Mouse (Mus musculus): ENCODE data around the gene Gmeb1. TPM values are rescaled to one million over a fixed set of nuclear protein-coding genes. Genes with fewer than 3 reads are reported as not detected.
A peak's percentile ranks its signal among the peaks of the same experiment; 100 is the strongest.

Gmeb1 gene
- total RNA-seq (2012; rRNA removed) = 9.9 and 12.0 TPM in 2 replicates
- 10 to 100 TPM in 1 of 2 experiments, not detected in 1; 29.6 TPM for polyA plus RNA-seq (2012; ENCODE audit: insufficient read depth in 1 of 2, insufficient read length in 2 of 2, low read depth in 1 of 2, low replicate concordance in 2 of 2, missing spikeins in 1 of 2)

DNA sequence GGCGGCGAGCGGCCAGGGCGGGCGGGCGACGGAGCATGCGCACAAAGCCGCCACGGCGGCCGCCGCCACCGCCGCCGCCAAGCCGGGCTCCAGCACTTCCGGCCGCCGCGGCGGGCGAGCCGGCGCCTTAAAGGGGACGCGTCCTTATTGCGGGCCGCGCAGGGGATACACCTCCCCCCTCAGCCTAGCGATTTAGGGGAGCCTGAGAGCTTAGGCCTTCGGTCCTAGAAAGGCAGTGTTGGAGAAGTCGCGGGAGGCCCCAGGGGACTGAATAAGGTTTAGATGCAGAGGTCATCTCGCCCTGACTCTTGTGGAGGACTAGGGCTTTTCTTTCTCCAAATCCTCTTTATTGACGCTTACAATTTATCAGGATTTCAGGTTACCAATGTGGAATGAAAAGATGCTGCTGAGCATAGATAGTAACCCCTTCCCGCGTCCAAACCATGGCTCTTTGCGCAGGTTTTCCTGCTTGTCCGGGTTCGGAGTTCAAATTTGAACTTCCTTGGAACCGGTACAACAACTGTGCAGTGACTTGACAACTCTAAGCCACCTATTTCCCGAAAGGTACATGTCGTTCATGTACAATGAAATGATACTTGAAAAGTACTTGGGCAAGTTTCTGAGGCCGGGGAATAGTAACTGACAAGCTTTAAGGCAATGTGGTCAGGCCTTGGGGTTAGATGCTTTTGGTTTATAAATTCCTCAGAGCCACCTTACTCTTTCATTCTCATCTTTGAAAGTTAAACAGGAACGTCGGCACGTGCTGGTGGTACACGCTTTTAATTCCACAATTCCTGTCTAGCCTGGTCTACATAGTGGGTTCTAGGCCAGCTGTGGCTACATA is at the start of gene Gmeb1:
TSS of gene Gmeb1 (minus strand) at position 89 of the 844 bp plus-strand sequence.
- peaks cover 37% of the 10 kb centered on the region for H3K79me2 ChIP-seq (ENCODE audit: control insufficient read depth, insufficient read depth, low read length, poor library complexity)
- peak; percentile 89 for DNase-seq (ENCODE audit: low read depth, low spot score)
- peaks cover 9 to 16% of the 10 kb centered on the region in 2 experiments; a peak in 3 of 4 replicates for H3K4me1 ChIP-seq (ENCODE audit: control insufficient read depth in 1 of 2, insufficient read depth in 2 of 2, low read length in 2 of 2)
- no peak for TF ChIP-seq CTCF (IDR thresholded peaks at IDR 0.05 in 2 of 3, conservative IDR thresholded peaks at IDR 0.05 in 1 of 3; ENCODE audit: control insufficient read depth in 1 of 3, insufficient read depth in 1 of 3, low read depth in 2 of 3, low read length in 3 of 3, poor library complexity in 1 of 3, severe bottlenecking in 1 of 3)
- TF ChIP-seq POLR2AphosphoS2 (IDR thresholded peaks at IDR 0.05; ENCODE audit: low read length) = no peak; the same call in 1 of the 2 replicates
- TF ChIP-seq POLR2AphosphoS5 (IDR thresholded peaks at IDR 0.05; ENCODE audit: borderline replicate concordance, low read depth, low read length) = no peak
- peak; percentile 87; the same call in 1 of the 2 replicates for TF ChIP-seq BHLHE40 (IDR thresholded peaks at IDR 0.05; ENCODE audit: borderline replicate concordance, low read depth, low read length)
- TF ChIP-seq TBP (IDR thresholded peaks at IDR 0.05; ENCODE audit: low read depth, low read length) = peak; percentile 36; the same call in 1 of the 2 replicates
- TF ChIP-seq TAL1 (IDR thresholded peaks at IDR 0.05; ENCODE audit: low read length) = 0 out of 2 replicates have a peak, but pooled peaks have one; percentile 5
- no peak for TF ChIP-seq MAX (IDR thresholded peaks at IDR 0.05; ENCODE audit: low read length)
- peak; percentile 44; the same call in 1 of the 2 replicates for TF ChIP-seq NRF1 (IDR thresholded peaks at IDR 0.05; ENCODE audit: insufficient read depth, low read depth, low read length, poor library complexity, severe bottlenecking)
- 0 out of 2 replicates have a peak, but pooled peaks have one; percentile 8 for TF ChIP-seq ETS1 (IDR thresholded peaks at IDR 0.05; ENCODE audit: low read depth, low read length)
- TF ChIP-seq NELFE (IDR thresholded peaks at IDR 0.05; ENCODE audit: low read depth, low read length) = peak; percentile 35; the same call in 1 of the 2 replicates
- TF ChIP-seq ELF1 (IDR thresholded peaks at IDR 0.05; ENCODE audit: low read depth, low read length) = peak; percentile 70
- TF ChIP-seq POLR2A (IDR thresholded peaks at IDR 0.05; ENCODE audit: control insufficient read depth in 1 of 2, insufficient read depth in 1 of 2, low read depth in 1 of 2, low read length in 2 of 2, poor library complexity in 1 of 2) = peak in 1 of 2 experiments; percentile 53; a peak in 2 of 4 replicates
- TF ChIP-seq HCFC1 (IDR thresholded peaks at IDR 0.05; ENCODE audit: low read depth, low read length) = peak; percentile 65
- peak; percentile 79 for TF ChIP-seq MXI1 (IDR thresholded peaks at IDR 0.05; ENCODE audit: low read depth, low read length)
- peak; percentile 56 for TF ChIP-seq SIN3A (IDR thresholded peaks at IDR 0.05; ENCODE audit: low read length)
- TF ChIP-seq MYC (IDR thresholded peaks at IDR 0.05; ENCODE audit: low read depth, low read length) = peak; percentile 86; the same call in 1 of the 2 replicates
- TF ChIP-seq USF2 (IDR thresholded peaks at IDR 0.05; ENCODE audit: borderline replicate concordance in 1 of 2, insufficient read depth in 1 of 2, low read depth in 1 of 2, low read length in 2 of 2) = no peak
- TF ChIP-seq MEF2A (IDR thresholded peaks at IDR 0.05; ENCODE audit: extremely low read depth, insufficient replicate concordance, low read depth, low read length, poor library complexity, severe bottlenecking) = no peak
- no peak for TF ChIP-seq GATA1 (IDR thresholded peaks at IDR 0.05; ENCODE audit: low read depth, low read length)
- 0 out of 2 replicates have a peak, but pooled peaks have one; percentile 14 for TF ChIP-seq USF1 (IDR thresholded peaks at IDR 0.05; ENCODE audit: low read depth, low read length)
- TF ChIP-seq MAZ (IDR thresholded peaks at IDR 0.05; ENCODE audit: low read depth, low read length) = no peak
- TF ChIP-seq GABPA (IDR thresholded peaks at IDR 0.05; ENCODE audit: low read depth, low read length) = no peak
- TF ChIP-seq EP300 (IDR thresholded peaks at IDR 0.05; ENCODE audit: low read depth in 1 of 2, low read length in 2 of 2) = 0 out of 4 replicates have a peak, but pooled peaks of 1 of the 2 experiments have one; percentile 8
- TF ChIP-seq TCF12 (IDR thresholded peaks at IDR 0.05; ENCODE audit: low read depth, low read length) = 0 out of 2 replicates have a peak, but pooled peaks have one; percentile 10
- no peak for TF ChIP-seq MAFK (IDR thresholded peaks at IDR 0.05; ENCODE audit: borderline replicate concordance, low read depth, low read length)
- no peak for TF ChIP-seq ZNF384 (IDR thresholded peaks at IDR 0.05; ENCODE audit: low read depth, low read length)
- no peaks in the 10 kb centered on the region for H3K9me3 ChIP-seq (replicated peaks; ENCODE audit: insufficient read depth, low read length)
- peak within 1 kb of the TSS; percentile 87 for H3K27ac ChIP-seq (ENCODE audit: control insufficient read depth, low read depth, low read length)
- no peaks in the 10 kb centered on the region for H3K27me3 ChIP-seq (ENCODE audit: control insufficient read depth in 1 of 2, insufficient read depth in 2 of 2, low read length in 2 of 2)
- H3K9ac ChIP-seq (ENCODE audit: control insufficient read depth, low read depth, low read length, poor library complexity, severe bottlenecking) = peak within 1 kb of the TSS; percentile 88
- peaks cover 0 to 19% of the 10 kb centered on the region in 2 experiments; a peak in 2 of 4 replicates for H3K36me3 ChIP-seq (ENCODE audit: control insufficient read depth in 1 of 2, insufficient read depth in 2 of 2, low read length in 2 of 2)
- peak within 1 kb of the TSS; percentile 96 to 99 for H3K4me3 ChIP-seq (ENCODE audit: control insufficient read depth in 1 of 2, insufficient read depth in 1 of 2, low read depth in 2 of 2, low read length in 2 of 2)

All from MEL (cell line).